Mouse (Mus musculus): Measurements from ENCODE around the gene Ncapg2.

Gene Ncapg2

DNA sequence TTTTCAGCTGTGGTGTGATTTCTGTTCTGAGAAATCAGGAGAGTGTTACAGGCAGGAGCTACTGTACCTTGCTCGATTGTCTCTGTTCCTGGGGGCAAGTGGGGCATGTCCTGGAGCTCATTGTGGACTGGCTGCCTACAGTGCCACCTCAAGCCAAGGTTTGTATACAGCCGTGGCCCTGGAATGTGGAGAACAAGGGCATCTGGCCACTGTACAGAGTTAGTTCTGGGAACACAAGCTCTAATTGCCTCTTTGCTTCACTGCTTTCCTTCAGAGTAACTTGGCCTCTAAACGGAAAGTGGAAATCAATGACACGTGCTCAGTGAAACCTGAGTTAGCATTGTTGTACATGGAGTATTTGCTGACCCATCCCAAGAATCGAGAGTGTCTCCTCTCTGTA, 33.4 kb downstream of the Ncapg2 start:
- DNase-seq (ENCODE audit: inconsistent age in 2 of 2, low spot score in 1 of 2) = no peak

DNA sequence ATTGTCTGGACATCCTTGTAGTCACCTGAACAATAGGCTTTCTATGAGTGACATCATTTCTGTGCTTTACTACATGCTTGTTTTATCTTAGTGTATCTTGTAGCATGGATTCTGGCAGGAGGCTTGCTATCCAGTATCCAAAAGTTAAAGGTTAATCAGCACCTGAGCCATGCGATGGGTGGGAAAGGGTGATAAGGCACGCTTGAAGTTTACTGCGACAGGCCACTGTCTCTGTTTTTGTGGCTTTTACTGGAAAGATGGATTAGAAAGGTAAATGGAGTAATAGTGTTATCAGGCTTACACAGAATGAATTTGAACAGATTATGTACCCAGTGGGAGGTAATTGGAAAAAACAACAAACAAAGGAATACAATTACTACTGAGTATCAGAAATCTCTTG, 37.0 kb downstream of the Ncapg2 start:
- no peak for DNase-seq (ENCODE audit: inconsistent age in 2 of 2, low spot score in 1 of 2)

GRCm38 (mm10) chr12:116449536-116449935, 44.3 kb downstream of the Ncapg2 start:
- DNase-seq (ENCODE audit: inconsistent age in 2 of 2, low spot score in 1 of 2) = no peak

DNA sequence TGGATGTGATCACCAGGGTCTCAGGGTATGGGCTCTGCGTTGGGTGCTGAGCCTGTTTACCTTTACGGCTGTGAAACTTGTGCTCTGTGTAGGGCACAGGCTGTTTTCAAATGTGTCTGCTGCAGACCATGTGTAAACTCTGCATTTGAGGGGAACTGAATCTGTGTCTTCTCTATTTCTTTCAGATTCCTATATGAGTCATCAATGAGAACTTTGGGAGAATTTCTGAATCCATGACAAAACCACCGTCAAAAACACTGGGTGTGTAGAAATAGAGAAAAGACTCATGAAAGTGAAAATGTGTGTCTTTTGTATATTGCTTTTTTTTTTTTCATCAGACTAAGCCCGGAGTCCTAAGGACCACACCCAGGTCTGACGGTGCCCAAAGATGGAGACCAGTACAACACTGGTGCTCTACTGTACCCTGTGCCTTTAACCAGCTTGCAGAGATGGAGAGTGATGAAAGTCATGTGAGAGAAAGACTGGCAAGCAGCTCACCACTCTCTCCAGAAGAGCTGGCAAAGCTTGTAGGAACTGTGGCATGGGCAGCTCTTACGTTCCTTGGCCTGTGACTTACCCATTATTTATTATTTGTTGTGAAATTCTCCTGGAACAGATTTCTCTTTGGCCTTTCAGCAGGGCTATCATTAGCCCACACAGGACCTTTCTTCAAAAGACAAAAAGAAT, 55.3 kb downstream of the Ncapg2 start:
- DNase-seq (ENCODE audit: inconsistent age in 2 of 2, low spot score in 1 of 2) = peak in 1 of 2 experiments; percentile 57

- DNase-seq (ENCODE audit: inconsistent age in 2 of 2, low spot score in 1 of 2) = no peak
These were observed 61.8 kb downstream of the Ncapg2 start for GRCm38 (mm10) chr12:116467030-116467429.

DNA sequence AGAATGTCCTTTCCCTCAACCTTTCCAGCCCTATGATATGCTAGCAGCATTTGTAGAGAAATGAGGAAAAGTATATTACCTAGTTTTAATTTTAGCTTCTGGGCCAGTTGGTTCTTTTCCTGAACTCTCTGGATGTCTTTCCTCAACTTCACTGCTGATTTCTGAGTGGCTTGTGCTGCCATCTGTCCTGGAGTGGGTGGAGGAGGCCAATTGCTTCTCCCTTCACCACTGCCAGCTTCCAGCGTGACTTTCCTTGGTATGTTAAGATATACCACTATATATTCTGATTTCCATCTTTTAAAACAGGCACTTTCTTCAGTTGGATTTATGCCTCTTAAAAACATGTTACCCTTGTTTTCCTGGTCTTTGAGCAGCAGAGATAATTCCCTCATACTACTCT, 63.1 kb downstream of the Ncapg2 start:
- DNase-seq (ENCODE audit: inconsistent age in 2 of 2, low spot score in 1 of 2) = no peak

DNA sequence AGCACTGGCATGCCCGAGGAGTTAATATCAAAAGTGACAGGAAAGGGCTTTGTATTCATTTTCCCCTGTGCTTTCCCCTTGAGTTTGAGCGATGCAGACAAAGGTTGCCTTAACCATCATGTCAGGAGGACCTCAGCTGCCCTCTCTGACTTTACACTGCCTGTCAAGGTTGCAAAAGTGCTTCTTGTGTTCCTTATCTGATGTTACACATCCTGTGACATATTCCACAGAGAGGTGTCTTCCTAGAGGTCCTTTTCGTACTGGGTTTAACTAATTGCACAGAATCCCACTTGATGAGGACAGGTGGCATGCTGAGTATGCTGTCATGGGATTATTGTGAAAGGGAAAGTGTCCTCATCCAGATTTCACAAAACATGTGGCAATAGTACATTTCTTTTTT, 63.9 kb downstream of the Ncapg2 start:
- DNase-seq (ENCODE audit: inconsistent age in 2 of 2, low spot score in 1 of 2) = no peak

- no peak for DNase-seq (ENCODE audit: inconsistent age in 2 of 2, low spot score in 1 of 2)
These were observed 68.1 kb downstream of the Ncapg2 start for GRCm38 (mm10) chr12:116473264-116473663.

DNA sequence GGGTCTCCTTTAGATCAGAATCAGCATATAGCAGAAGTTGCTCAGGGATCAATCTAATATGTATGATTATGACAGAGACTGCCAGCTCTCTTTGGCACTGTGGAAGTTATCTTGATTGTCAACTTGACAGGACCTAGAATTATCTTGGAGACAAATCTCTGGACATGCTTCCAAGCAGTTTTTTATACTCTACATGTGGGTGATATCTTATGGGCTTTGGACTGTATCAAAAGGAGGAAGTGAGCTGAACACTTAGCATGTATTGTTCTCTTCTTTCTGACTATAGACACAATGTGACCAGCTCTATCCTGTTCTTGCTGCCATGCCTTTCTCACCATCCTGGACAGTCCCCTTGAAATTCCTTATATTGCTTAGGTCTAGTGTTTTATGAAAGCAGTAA, 68.6 kb downstream of the Ncapg2 start:
- no peak for DNase-seq (ENCODE audit: inconsistent age in 2 of 2, low spot score in 1 of 2)

GRCm38 (mm10) chr12:116474676-116475075, 69.5 kb downstream of the Ncapg2 start:
- no peak for DNase-seq (ENCODE audit: inconsistent age in 2 of 2, low spot score in 1 of 2)

DNA sequence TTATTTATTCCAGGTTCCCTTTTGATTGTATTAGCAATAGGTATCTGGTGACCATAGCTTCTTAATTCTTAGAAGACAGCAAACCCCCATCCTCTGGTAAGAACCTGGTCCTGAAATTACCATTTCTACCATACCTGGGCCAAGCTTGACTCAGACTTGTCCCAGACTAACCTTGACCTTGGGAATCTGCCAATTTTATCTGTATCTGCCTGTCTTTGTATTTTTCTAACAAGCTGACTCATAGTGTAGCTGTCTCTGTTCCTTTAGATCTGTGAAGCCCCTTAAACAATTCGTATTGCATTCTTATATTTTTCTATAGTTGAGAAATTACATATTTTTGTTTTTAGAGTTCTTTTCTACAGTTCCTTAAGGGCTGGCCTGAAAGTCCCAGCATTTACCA, 73.6 kb downstream of the Ncapg2 start:
- DNase-seq (ENCODE audit: inconsistent age in 2 of 2, low spot score in 1 of 2) = no peak

DNA sequence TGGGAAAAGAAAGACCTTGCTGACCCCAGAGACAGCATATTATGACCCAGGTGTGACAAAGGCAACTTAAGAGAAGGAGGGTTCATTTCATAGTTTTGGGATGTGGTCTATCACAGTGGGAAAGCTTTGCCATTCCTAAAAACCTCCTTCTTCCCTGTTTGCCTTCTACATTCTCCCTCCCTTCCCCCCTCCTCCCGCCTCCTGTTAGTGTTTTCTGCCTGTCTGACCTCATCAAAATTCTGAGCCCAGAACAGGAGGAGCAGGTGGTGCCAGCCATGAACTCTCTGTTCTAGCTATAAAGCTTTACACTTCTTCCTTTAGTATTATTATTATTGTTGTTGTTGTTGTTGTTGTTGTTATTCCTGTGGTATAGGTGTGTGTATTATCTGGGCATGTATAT, 76.7 kb downstream of the Ncapg2 start:
- no peak for DNase-seq (ENCODE audit: inconsistent age in 2 of 2, low spot score in 1 of 2)

DNA sequence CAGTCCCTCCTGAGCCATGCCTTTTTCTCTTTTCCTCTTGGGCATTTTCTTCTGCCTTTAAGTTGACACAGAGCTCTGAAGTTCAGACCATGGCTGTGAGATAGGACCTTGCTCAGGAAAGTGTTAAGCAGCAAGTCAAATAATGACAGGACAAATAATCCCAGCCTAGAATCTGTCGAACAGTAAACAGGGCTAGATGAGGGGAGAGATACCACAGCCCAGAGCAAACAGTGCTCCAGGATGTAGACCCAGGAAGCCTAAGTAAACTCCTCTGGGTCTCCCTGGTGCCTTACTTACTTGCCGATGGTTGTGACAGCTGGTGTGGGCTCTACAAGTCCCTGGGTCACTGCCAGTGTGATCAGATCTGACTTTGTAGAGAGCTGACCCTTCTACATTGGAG, 78.4 kb downstream of the Ncapg2 start:
- DNase-seq (ENCODE audit: inconsistent age in 2 of 2, low spot score in 1 of 2) = no peak

- DNase-seq (ENCODE audit: inconsistent age in 2 of 2, low spot score in 1 of 2) = no peak
These were observed 79.8 kb downstream of the Ncapg2 start for GRCm38 (mm10) chr12:116484991-116485390.

DNA sequence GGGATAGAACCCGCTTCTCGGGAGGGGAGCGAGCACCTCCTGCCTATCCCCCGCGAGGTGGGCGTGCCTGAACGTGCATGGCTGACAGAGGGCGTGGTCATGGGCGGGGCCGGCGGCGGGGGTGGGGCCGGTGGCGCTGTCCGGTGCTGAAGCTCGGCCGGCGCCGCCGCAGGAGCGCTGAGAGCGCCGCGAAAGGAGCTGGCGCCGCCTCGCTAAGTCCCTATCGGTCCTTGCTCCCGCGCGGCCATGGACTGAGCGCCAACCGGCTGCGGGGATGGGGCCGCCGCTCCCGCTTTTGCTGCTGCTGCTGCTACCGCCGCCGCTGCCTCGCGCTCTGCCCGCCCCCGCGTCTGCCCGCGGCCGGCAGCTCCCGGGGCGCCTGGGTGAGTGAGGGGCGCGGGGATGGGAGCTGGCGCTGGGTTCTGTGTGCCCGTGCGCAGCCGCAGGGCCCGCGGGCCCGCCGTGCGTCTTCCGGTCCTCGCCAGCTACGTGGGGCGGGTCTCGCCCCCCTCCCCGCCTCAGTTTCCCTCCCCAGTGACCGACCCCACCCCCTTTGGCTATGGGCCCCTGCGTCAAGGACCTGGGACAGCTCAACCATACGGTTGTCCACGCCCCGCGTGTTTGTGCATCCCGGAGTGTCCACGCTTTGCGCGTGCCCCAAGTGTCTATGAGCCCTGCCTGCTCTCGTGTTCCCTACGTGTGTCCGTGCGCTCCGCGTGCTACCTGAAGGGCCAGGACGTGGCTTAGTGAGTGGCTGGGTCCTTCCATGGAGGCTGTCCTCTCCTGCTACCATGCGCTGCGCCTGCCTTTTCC, 80.6 kb downstream of the Ncapg2 start, which contains the start of gene Ptprn2:
Ptprn2 (plus strand) TSS at position 130 of the 813 bp plus-strand sequence.
- DNase-seq (ENCODE audit: inconsistent age in 2 of 2, low spot score in 1 of 2) = peak; percentile 62 to 84

DNA sequence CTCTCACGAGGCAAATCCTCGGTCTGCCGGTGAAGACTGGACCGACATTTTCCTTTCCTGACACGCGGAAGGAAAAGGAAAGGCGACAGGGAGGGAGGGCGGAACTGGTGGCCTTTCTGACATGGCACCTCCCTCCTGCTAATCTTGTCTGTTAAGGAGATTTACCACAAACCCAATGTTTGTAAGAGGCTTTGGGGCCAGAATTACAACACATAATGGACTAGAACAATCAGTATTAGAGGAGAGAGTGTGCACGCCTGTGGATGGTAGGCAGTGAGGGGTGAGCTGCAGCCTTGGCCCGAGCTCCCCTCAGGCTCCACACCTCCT, 81.2 kb downstream of the Ncapg2 start:
- DNase-seq (ENCODE audit: inconsistent age in 2 of 2, low spot score in 1 of 2) = peak in 1 of 2 experiments; percentile 54

DNA sequence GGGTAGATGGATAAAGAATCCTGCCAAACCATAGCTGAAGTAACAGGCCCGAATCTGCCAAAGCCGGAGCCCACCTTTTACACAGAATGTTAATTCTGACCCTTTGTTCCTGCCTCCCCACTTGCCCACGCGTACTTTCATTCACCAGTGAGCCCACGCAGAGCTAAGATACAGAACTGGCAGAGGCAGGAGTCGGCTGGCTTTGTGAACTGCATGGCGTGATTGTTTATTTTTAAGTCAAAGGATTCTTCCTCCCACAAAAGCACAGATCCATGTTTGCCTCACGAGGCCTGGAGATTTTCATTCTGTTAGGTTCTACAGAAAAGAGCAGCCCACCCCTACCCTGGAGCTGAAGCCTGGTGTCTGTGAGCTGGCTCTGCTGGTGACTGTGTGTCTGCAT, 83.6 kb downstream of the Ncapg2 start:
- DNase-seq (ENCODE audit: inconsistent age in 2 of 2, low spot score in 1 of 2) = no peak

GRCm38 (mm10) chr12:116490575-116491356, 85.6 kb downstream of the Ncapg2 start:
- DNase-seq (ENCODE audit: inconsistent age in 2 of 2, low spot score in 1 of 2) = no peak

DNA sequence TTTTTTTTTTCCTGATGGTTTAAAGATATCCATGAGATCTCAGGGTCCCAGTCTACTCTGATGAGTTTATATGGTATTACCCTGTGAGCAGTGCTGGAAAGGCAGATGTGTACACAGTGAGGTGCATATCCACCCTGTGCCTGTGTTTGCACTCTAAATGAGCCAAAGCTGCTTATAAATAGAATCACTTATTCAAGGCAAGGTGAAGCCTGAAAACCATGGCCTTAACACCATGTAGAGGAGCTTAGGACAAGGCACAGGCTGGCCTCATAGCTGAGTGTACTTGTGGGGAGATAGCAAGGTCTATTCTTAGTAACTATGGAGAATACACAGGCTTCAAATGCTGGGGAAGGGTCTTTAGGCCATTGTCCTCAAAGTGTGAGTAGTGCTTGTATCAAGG, 93.5 kb downstream of the Ncapg2 start:
- no peak for DNase-seq (ENCODE audit: inconsistent age in 2 of 2, low spot score in 1 of 2)

- no peak for DNase-seq (ENCODE audit: inconsistent age in 2 of 2, low spot score in 1 of 2)
These were observed 95.5 kb downstream of the Ncapg2 start for GRCm38 (mm10) chr12:116500652-116501051.

DNA sequence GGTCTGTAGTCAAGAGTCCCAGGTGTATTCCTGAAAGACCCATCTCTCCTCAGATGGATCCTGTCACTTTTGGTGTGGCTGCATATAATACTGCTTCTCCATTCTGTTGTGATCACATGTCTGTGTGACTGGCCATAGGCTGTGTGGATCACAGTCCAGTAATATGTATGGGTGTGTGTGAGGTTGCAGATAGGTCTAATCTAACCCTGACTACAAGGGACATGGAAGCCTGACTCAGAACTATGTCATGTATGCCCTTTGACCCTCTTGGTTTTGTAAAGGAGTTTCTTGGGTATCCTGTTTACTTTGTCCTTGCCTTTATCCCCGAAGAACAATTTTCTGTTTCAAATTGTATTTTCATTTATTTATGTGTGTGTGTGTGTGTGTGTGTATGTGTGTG, 107.3 kb downstream of the Ncapg2 start:
- no peak for DNase-seq (ENCODE audit: inconsistent age in 2 of 2, low spot score in 1 of 2)

All from adrenal gland, adult (tissue).